Mouse (Mus musculus) stomach, postnatal 0 days (tissue): ENCODE results near the gene Agrp. TPM values are rescaled to one million over a fixed set of nuclear protein-coding genes. Genes with fewer than 3 reads are reported as not detected.

Experiments
- ATAC-seq: fragments of 200-750 bp; cut with Nextera tagmentation; 2 replicates; pipeline ENCODE4 v1.8.0; 2017; ENCODE audit not compliant: low FRiP score, low TSS enrichment
- DNase-seq: peaks from one replicate; pipeline ENCODE4 v3.0.0-alpha.2; 2016; ENCODE audit warnings: low spot score
- H3K27ac ChIP-seq: fragments of 300-500 bp; sonication (generic); replicated peaks from 2 replicates; pipeline ENCODE4 v1.5.1; 2014; ENCODE audit warnings: mild to moderate bottlenecking, control low read depth
- H3K27me3 ChIP-seq: fragments of 300-500 bp; sonication (generic); 2 replicates; pipeline ENCODE4 v1.6.1; 2014; ENCODE audit warnings: low read length; ENCODE audit not compliant: control insufficient read depth, insufficient read depth
- H3K36me3 ChIP-seq: fragments of 300-500 bp; sonication (generic); 2 replicates; pipeline ENCODE4 v1.6.1; 2014; ENCODE audit warnings: low read length, mixed read lengths; ENCODE audit not compliant: control insufficient read depth, insufficient read depth
- H3K4me1 ChIP-seq: fragments of 300-500 bp; sonication (generic); replicated peaks from 2 replicates; pipeline ENCODE4 v1.6.1; 2014; ENCODE audit warnings: antibody characterized with exemption; ENCODE audit not compliant: control insufficient read depth, insufficient read depth
- H3K4me2 ChIP-seq: fragments of 300-500 bp; sonication (generic); replicated peaks from 2 replicates; pipeline ENCODE4 v1.6.1; 2014; ENCODE audit warnings: low read depth, mild to moderate bottlenecking, control low read depth, moderate library complexity
- H3K4me3 ChIP-seq: fragments of 300-500 bp; sonication (generic); 2 replicates; pipeline ENCODE4 v1.5.1; 2014; ENCODE audit warnings: low read depth, low read length, control low read depth
- H3K9ac ChIP-seq: fragments of 300-500 bp; sonication (generic); 2 replicates; pipeline ENCODE4 v1.6.1; 2014; ENCODE audit warnings: mild to moderate bottlenecking, low read length, control low read depth, mixed read lengths
- H3K9me3 ChIP-seq: fragments of 300-500 bp; sonication (generic); 2 replicates; pipeline ENCODE4 v1.6.1; 2016; ENCODE audit warnings: low read length; ENCODE audit not compliant: control insufficient read depth
- CTCF ChIP-seq: IDR thresholded peaks from 2 replicates; pipeline ENCODE4 v1.5.1; 2016; ENCODE audit warnings: antibody characterized with exemption, low read depth, mild to moderate bottlenecking, moderate library complexity
- EP300 ChIP-seq: optimal IDR thresholded peaks from 2 replicates; pipeline ENCODE3; 2016; ENCODE audit warnings: antibody characterized with exemption
- WGBS: fragments of 180-500 bp; shearing (Covaris S2); extraction: QIAGEN DNeasy Blood & Tissue Kit; methylation state at CpG from one replicate; pipeline ENCODE4 v1.1.7; 2014; 5-methylcytosine and 5-hydroxymethylcytosine counted together
- polyA plus RNA-seq: library from polyadenylated mRNA; unstranded; fragments of >200 nt; fragmentation: Nextera tagmentation; extraction: Ambion mirVana; gene quantifications from 2 replicates; pipeline ENCODE4 v1.2.1, GENCODE M21; 2015

Agrp gene
- polyA plus RNA-seq, 1 experiment from 2014 or later, result 0.45 TPM

GRCm38 (mm10) chr8:105621841-105622240 lies 15.4 kb downstream of the Agrp start:
- H3K4me2 ChIP-seq, result no peak overlapping the region
- no peaks in the 10 kb centered on the region for H3K9me3 ChIP-seq
- H3K4me1 ChIP-seq, result no peaks in the 10 kb centered on the region
- H3K4me3 ChIP-seq, result no peak overlapping the region
- H3K27me3 ChIP-seq, result no peaks in the 10 kb centered on the region
- no peak for TF ChIP-seq CTCF
- TF ChIP-seq EP300, result no peak
- H3K9ac ChIP-seq, result no peak overlapping the region
- DNase-seq (no peak), ATAC-seq (no peak)
- H3K27ac ChIP-seq, result no peak overlapping the region
- 57% methylated on average over 4 of the region's 4 CpGs for WGBS
- peaks cover 18% of the 10 kb centered on the region for H3K36me3 ChIP-seq

DNA sequence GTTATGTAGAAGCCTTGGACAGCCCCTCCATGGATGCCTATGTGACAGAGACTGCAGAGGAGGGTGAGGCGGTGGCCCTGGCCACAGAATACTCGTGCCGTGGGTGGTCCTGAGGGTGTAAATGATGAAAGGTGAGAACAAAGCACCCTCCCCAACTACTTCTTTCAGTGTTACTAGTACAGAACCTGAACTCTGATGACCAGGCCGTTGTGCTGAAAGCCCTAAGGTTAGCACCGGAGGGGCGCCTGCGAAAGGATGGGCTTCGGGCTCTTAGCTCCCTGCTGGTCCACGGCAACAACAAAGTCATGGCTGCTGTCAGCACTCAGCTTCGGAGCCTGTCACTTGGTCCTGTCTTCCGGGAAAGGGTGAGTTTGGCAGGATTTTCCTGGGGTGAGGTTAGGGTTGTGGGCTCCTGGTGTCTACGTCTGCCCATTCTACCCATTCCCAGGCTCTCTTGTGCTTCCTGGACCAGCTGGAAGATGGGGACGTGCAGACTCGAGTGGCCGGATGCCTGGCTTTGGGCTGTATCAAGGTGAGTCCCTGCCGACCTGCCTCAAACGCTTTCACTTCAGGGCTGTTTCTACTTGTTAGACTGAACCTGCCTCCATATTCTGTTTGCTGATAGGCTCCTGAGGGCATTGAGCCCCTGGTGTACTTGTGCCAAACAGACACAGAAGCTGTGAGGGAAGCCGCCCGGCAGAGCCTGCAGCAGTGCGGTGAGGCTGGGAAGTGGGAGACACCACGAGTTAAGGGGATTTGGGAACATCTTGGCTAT lies 16.1 kb downstream of the Agrp start:
- Histone ChIP-seq H3K4me1 (no peaks in the 10 kb centered on the region), H3K9me3 (no peaks in the 10 kb centered on the region), H3K4me3 (no peak overlapping the region), H3K4me2 (no peak overlapping the region), H3K9ac (no peak overlapping the region), H3K27me3 (no peaks in the 10 kb centered on the region), H3K36me3 (peaks cover 20% of the 10 kb centered on the region), H3K27ac (no peak overlapping the region)
- ATAC-seq (no peak), DNase-seq (no peak)
- WGBS, result 88% methylated on average over 21 of the region's 21 CpGs
- no peak for TF ChIP-seq CTCF
- no peak for TF ChIP-seq EP300

DNA sequence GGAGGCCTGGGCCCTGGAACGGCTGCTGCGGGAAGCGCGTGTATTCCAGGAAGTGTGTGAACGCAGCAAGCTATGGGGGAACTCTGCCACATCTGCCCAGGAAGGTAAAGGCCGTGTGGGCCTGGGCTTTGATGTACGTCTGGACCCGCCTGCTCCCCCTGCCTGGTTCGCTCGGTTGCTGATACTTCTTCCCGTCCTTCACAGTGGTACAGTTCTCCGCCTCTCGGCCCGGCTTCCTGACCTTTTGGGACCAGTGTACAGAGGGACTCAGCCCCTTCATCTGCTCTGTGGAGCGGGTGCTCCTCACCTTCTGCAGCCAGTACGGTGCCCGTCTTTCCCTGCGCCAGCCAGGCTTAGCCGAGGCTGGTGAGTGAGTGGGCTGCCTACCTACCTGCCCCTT lies 17.0 kb downstream of the Agrp start:
- H3K36me3 ChIP-seq, result peaks cover 23% of the 10 kb centered on the region
- TF ChIP-seq EP300 (no peak), CTCF (no peak)
- no peaks in the 10 kb centered on the region for H3K9me3 ChIP-seq
- no peaks in the 10 kb centered on the region for H3K4me1 ChIP-seq
- H3K4me2 ChIP-seq, result no peak overlapping the region
- no peak overlapping the region for H3K27ac ChIP-seq
- DNase-seq (no peak), ATAC-seq (no peak)
- H3K27me3 ChIP-seq, result no peaks in the 10 kb centered on the region
- no peak overlapping the region for H3K4me3 ChIP-seq
- WGBS, result 88% methylated on average over 19 of the region's 19 CpGs
- H3K9ac ChIP-seq, result no peak overlapping the region

DNA sequence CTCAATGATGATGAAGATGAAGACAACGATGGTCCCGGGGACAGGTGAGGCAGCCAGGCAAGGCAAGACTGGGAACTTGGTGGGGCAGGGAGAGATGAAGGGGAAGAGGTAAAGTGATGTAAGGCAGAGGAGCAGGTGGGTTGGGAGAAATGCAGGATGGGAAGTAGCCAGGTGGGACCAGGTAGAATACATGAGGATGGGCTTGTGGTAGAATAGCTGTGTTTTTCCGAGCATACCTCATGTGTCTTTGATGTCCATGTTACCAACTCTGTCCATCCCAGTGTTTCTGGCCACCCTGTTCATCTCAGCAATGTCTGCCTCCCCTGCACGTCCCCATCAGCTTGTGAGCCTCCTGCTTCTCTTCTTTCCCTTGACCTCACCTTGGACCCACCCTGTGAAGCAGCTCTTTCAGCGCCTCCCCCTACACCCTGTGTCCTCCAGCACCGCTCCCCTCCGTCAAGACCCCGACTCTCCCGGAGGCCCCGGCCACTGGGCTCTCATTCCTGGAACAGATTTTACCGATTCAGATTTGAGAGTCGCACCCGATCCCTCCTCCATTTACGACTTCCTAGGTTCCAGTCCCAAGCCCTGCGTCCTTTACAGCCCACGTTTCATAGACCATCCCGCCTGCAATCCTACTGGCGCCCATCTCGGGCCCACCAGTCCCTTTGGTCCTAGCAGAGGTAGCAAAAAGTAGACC lies 18.2 kb downstream of the Agrp start:
- 95% methylated on average over 19 of the region's 19 CpGs for WGBS
- ATAC-seq (no peak), DNase-seq (no peak)
- H3K27ac ChIP-seq, result no peak overlapping the region
- no peak for TF ChIP-seq EP300
- no peak for TF ChIP-seq CTCF
- H3K27me3 ChIP-seq, result no peaks in the 10 kb centered on the region
- H3K36me3 ChIP-seq, result peaks cover 23% of the 10 kb centered on the region
- no peaks in the 10 kb centered on the region for H3K9me3 ChIP-seq
- H3K4me3 ChIP-seq, result no peak overlapping the region
- H3K4me2 ChIP-seq, result no peak overlapping the region
- 0 out of 2 replicates have a peak, but pooled peaks cover 3% of the 10 kb centered on the region for H3K4me1 ChIP-seq
- no peak overlapping the region for H3K9ac ChIP-seq

DNA sequence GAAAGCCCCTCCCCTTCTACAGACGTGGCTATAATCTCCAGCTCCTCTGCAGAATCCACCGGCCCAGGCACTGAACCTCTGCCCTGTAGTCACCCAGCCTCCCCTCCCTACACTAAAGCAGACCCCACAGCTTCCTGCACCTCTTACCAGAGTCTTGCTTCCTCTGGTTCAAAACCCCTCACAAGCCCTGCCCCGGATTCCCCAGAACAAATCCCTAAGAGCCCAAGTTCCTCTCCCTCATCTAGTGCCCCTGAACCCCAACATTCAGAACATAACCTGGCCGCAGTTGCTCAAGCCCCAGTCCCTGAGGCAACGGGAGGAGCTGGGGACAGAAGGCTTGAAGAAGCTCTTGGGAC lies 18.9 kb downstream of the Agrp start:
- no peak for DNase-seq
- Histone ChIP-seq H3K27ac (no peak overlapping the region), H3K27me3 (no peaks in the 10 kb centered on the region), H3K4me1 (0 out of 2 replicates have a peak, but pooled peaks cover 4% of the 10 kb centered on the region), H3K9ac (no peak overlapping the region), H3K36me3 (peaks cover 23% of the 10 kb centered on the region), H3K9me3 (no peaks in the 10 kb centered on the region), H3K4me2 (no peak overlapping the region), H3K4me3 (no peak overlapping the region)
- no peak for ATAC-seq
- no peak for TF ChIP-seq EP300
- TF ChIP-seq CTCF, result no peak
- WGBS, result 98% methylated on average over 5 of the region's 5 CpGs
